Mouse (Mus musculus): Measurements from ENCODE around the gene Leo1.

Leo1 gene

GRCm38 (mm10) chr9:75440796-75441666 is at the start of gene Leo1:
Leo1 (plus strand) TSS chr9:75441524.
- DNase-seq (ENCODE audit: inconsistent ontology term): peak; percentile 87

DNA sequence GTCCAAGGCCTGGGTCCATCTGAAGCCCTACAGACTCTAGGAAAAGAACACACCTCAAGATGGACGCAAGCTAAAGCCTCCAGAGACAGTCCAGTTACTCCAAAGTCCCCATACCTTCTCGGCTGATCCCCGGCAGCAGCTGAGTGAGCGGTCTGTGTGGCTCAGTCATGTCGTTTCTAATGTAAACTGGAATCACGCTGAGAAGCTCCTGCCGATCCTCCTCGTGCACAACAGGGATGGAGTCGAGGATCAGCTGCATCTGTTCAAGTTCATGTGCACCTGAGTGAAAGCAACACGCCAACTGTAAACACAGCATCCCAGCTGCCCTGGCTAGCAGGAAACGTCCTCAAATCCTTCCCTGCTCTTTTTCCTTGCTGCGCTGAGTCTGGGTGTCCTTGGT is 48.1 kb upstream of the Leo1 start:
- no peak for DNase-seq (ENCODE audit: inconsistent ontology term)

- no peak for DNase-seq (ENCODE audit: inconsistent ontology term)
Measured at GRCm38 (mm10) chr9:75395971-75396370, 45.4 kb upstream of the Leo1 start.

GRCm38 (mm10) chr9:75399069-75399468 is 42.3 kb upstream of the Leo1 start:
- DNase-seq (ENCODE audit: inconsistent ontology term): no peak

DNA sequence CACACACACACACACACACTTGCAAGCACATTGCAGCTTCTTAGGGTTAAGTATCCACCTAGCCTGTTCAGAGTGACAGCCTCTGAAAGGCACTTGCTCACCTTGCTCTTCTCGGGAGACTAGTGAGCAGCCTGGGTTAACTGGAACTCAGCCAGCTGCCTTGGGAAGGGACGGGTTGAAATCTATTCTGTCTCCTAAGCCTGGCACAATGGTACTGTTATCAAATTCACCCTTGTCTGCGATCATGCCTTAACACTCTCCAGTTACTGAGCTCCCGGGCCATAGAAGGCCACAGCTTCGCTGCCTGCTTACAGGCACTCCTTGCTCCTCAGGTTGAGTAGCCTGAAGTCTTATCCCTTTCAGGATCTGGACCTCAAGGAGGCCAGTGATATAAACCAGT is 40.7 kb upstream of the Leo1 start:
- DNase-seq (ENCODE audit: inconsistent ontology term): no peak

DNA sequence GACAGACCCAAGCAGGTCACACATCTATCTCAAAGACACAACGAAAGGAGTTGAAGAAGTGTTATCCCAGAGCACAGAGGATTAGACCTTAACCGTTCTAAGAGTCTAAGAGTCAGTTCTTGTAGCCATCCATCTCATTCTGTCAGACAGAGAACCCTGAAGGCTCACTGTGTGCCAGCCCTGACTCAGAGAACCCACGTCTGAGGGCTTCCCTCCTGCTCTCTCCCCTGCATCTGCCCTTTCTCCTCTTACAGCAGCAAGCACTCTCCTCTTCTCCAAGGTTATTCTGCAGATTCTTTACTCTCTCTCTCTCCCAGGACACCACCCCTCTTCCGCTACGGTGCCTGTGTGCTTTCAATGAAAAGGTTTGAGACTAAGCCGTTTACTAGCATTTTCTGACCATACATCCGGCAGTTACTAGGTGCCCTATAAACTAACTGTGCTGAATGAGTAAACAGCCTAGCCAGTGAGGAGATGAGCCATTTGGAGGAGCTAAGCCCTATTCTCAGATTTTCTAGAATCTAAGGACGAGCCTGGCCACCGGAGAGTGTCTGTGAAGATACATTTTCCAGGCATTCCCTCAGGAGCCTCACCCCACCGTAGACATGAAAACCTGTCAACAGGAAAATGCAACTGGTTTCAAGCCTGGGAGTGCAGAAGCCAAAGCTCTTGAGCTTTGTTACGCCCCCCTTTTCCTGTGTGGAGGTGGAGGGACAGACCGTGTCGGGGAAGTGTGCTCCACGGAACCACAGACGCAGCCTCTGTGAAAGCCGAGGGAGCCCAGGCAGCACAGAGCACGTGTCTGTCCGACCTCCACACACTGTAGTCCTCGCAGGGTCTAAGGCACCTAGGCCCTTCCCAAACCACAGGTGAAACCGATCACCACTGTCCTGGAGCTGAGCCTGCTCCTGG is 39.5 kb upstream of the Leo1 start:
- DNase-seq (ENCODE audit: inconsistent ontology term): no peak

DNA sequence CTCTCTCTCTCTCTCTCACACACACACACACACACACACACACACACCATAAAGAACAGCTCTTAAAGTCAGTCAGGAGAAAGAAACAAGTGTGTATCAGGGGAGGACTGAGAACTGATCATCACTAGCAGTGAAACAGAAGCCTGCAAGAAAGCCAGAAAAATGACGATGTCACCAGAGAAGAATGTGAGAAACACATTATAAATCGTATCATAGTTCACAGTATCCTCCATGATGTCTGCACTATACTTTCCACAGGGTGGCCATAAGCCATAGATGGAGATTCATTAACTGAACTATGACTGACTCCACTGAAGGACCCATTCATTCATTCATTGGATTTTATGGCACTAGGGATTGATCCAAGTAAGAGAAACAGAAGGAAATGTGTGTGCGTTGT is 37.8 kb upstream of the Leo1 start:
- DNase-seq (ENCODE audit: inconsistent ontology term): no peak

DNA sequence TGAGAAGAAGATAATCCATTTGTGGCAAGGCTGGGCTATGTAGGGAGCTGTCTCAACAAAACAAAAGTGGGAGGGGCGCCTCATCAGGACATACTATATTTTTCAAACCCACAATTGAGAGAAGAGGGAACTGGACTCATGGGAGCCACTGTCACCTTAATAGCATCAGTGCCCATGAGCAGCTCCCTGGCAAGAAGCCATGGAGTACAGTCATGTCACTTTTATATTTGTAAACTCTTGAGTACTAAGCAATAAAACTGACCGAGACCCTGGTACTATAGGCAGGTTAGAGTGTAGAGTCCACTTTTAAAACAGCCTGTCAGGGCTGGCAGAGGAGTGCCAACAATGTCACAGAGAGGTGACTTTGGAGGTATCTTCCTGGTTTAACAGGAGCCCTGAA is 35.2 kb upstream of the Leo1 start:
- DNase-seq (ENCODE audit: inconsistent ontology term): no peak

DNA sequence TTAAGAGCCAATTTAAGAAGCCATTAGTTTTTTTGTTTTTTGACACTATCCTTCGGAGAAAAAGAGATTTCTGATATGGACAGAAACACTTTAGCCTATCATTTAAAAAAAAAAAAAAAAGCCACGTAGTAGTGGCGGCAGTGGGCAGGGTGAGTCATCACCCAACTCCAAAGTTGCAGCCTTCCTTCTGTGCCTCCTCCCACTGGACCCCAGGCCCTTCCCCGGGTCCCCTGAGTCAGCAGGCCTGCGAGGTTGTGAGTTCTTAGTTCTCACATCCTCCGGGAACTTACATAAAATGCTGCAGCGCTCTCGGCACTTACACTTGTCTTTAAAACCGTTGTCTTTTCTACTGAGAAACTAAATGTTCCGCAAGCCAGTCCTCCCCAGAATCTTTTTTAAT is 33.5 kb upstream of the Leo1 start:
- peak; percentile 93 for DNase-seq (ENCODE audit: inconsistent ontology term)

- peak; percentile 67 for DNase-seq (ENCODE audit: inconsistent ontology term)
Measured at GRCm38 (mm10) chr9:75408204-75408826, 33.0 kb upstream of the Leo1 start.

GRCm38 (mm10) chr9:75409031-75409851 is 32.1 kb upstream of the Leo1 start:
- DNase-seq (ENCODE audit: inconsistent ontology term): peak; percentile 95

- DNase-seq (ENCODE audit: inconsistent ontology term): peak; percentile 99
Measured at GRCm38 (mm10) chr9:75409852-75410378, 31.4 kb upstream of the Leo1 start, which contains the start of gene Mapk6. Mapk6 (minus strand) TSS chr9:75410005.

DNA sequence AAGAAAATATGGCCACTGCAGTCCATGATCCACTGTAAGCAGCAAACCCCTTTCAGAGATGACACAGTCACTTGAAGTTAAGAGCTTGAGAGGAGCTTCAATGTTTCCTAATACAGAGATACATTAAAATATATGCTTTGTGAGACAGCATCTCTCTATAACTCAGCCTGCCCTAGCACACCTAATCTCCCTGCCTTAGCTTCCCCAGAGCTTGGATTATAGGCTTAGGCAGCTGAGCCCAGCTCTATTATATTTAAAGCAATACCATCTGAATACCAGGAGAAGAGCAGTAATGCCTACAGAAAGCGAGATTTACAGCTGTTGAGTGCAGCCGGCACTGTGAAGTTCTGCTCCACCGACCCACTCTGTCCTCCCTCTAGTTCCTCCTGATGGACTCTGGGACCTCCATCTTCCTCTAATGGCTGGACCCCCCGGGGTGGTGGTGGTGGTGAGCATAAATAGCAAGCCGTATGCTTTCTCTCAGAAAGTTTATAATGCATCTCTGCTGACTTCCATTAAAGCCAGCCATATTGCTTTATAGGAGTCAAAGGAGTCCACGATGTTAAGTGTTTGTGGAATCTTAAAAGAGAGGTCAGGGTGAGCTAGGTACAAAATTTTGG is 30.3 kb upstream of the Leo1 start:
- DNase-seq (ENCODE audit: inconsistent ontology term): no peak

DNA sequence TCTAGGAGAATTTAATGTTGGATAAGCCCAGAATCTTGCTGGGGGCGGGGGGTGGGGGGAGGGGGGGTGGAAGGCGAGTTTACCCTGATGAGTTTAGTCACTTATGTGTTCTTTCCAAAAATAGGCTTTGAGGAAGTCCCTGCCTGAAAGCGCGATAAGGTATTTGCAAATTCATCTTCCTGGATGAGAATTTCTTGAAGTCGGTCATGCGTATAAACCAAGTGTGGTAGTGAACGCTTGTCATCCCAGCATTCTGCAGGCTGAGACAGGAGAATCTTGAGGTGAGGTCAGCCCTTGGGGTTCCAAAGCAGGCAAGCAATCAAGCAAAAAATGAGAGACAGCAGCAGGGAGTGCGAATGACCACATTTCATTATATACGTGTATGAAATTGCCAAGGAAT is 29.7 kb upstream of the Leo1 start:
- DNase-seq (ENCODE audit: inconsistent ontology term): no peak

DNA sequence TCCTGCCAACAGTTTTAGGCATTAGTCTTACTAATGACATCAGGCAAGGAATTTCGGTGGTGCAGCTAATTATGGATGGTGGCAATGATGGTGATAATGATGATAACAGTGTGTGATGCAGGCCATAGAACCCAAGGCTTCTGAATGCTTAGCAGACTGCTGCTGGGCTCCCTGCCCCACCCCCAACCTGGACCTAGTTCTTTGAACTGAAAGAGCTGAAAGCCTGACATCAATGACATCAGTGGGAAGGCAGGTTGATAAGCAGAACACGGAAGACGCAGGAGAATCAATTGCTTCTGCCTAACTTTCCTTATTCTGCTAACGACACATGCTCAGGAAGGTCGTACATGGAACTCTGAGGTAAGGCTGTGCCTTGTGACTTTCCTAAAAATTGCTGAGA is 28.1 kb upstream of the Leo1 start:
- DNase-seq (ENCODE audit: inconsistent ontology term): no peak

GRCm38 (mm10) chr9:75414204-75414603 is 27.1 kb upstream of the Leo1 start:
- DNase-seq (ENCODE audit: inconsistent ontology term): no peak

- DNase-seq (ENCODE audit: inconsistent ontology term): peak; percentile 96
Measured at GRCm38 (mm10) chr9:75422251-75422691, 19.1 kb upstream of the Leo1 start.

GRCm38 (mm10) chr9:75423683-75424082 is 17.6 kb upstream of the Leo1 start:
- peak; percentile 61 for DNase-seq (ENCODE audit: inconsistent ontology term)

- no peak for DNase-seq (ENCODE audit: inconsistent ontology term)
Measured at GRCm38 (mm10) chr9:75424358-75425150, 16.8 kb upstream of the Leo1 start.

Data from Muller cell, postnatal 12 days (primary cell).